Mouse (Mus musculus): ENCODE results near the gene Cd180. TPM values are rescaled to one million over a fixed set of nuclear protein-coding genes. Genes with fewer than 3 reads are reported as not detected.
A peak's percentile ranks its signal among the peaks of the same experiment; 100 is the strongest.
"Not testable (repeated sequence)": the region's sequence is repeated elsewhere in the genome, so short reads cannot be mapped to it uniquely, and the experiment has no call there.

The Cd180 gene
- polyA plus RNA-seq, 1 experiment from 2014 or later: 0.61 TPM

DNA sequence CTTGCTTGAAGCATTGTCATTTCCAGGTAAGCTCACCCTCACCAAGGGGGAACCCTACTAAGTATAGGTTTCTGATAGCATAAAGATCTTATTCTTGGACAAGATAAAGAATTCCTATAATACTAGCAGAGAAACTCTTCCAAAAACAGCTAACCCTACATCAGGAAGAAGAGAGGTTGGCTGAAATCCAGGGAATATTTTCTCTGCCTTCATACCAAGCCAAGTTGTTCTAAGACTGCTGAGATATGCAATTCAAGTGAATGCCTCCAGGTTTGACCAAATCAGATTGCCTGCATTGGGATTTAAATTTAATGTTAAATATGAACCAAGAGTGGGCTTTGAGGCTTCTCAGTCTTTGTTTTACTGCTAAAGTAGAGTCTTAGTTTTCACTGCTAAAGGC lies 32.1 kb downstream of the Cd180 start:
- H3K4me1 ChIP-seq: no peaks in the 10 kb centered on the region
- no peaks in the 10 kb centered on the region for H3K27me3 ChIP-seq
- no peak overlapping the region for H3K9ac ChIP-seq
- H3K36me3 ChIP-seq: no peaks in the 10 kb centered on the region
- no peak overlapping the region for H3K27ac ChIP-seq
- no peak overlapping the region for H3K4me3 ChIP-seq
- H3K9me3 ChIP-seq: no peaks in the 10 kb centered on the region
- ATAC-seq (ENCODE audit: borderline replicate concordance, extremely low read depth, low FRiP score, low TSS enrichment): no peak
- no peak overlapping the region for H3K4me2 ChIP-seq

DNA sequence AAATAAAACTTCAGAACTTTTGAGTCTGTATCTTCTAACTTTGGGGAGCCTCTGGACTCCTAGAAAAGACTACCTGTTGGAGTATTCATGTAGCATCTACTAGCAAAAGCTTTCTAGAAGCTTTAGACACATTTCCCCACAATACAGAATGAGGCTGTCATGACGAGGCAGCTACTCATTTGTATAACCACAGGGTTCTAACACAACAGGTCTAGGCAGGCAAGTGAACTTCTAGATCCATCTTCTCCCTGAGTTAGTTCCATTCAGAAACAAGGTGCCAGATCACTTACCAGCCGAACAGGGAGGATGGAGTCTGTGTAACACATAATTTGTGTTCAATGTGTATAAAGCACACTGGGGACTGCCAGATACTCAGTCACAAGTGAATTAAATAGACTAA lies 32.5 kb downstream of the Cd180 start:
- no peaks in the 10 kb centered on the region for H3K9me3 ChIP-seq
- no peaks in the 10 kb centered on the region for H3K4me1 ChIP-seq
- no peak overlapping the region for H3K27ac ChIP-seq
- no peak overlapping the region for H3K4me2 ChIP-seq
- WGBS: 72% methylated on average over 2 of the region's 2 CpGs
- H3K9ac ChIP-seq: no peak overlapping the region
- no peaks in the 10 kb centered on the region for H3K36me3 ChIP-seq
- no peaks in the 10 kb centered on the region for H3K27me3 ChIP-seq
- no peak overlapping the region for H3K4me3 ChIP-seq
- no peak for ATAC-seq (ENCODE audit: borderline replicate concordance, extremely low read depth, low FRiP score, low TSS enrichment)

DNA sequence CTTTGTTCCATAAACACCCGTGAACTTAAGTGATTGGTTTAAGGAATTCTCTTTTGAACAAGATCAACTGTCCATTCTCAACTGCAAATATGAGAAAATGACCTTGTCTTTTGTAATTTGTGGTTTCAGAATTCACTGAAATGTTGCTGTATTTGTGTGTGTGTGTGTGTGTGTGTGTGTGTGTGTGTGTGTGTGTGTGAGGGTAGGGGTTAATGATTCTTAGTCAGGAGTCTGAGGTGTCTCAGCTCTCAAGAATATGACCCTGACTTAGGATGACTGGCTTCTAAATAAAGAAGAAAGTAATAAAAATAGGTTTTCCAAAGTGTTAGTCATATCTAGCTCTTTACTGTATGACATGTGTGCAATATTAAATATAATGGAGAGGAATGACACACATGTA lies 33.5 kb downstream of the Cd180 start:
- Histone ChIP-seq H3K4me3 (no peak overlapping the region), H3K4me1 (no peaks in the 10 kb centered on the region)
- WGBS: 77% methylated on average over 1 of the region's 1 CpGs

DNA sequence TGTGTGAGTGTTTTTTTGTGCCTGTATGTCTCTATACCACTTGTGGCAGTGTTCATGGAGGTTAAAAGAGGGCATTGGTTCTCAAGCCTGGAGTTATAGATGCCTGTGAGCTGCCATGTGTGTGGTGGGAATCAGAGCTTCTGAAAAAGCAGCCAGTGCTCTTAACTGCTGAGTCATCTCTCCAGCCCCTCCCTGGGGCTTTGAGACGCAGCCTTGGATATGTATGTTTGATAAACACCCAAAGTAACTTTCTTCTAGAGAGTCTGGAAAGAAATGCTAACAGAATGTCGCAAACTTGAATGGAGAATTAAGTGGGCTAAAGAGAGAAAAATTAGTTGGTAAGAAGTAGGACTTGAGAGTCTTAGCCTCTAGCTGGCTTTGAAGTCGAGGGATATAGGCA lies 34.7 kb downstream of the Cd180 start:
- Histone ChIP-seq H3K36me3 (no peaks in the 10 kb centered on the region), H3K4me3 (no peak overlapping the region), H3K9me3 (no peaks in the 10 kb centered on the region), H3K27me3 (no peaks in the 10 kb centered on the region), H3K9ac (no peak overlapping the region), H3K4me1 (no peaks in the 10 kb centered on the region), H3K4me2 (no peak overlapping the region), H3K27ac (no peak overlapping the region)
- no peak for ATAC-seq (ENCODE audit: borderline replicate concordance, extremely low read depth, low FRiP score, low TSS enrichment)
- WGBS: 56% methylated on average over 3 of the region's 3 CpGs

More for the DNA sequence above, 33.5 kb downstream of the Cd180 start:
- no peak for ATAC-seq (ENCODE audit: borderline replicate concordance, extremely low read depth, low FRiP score, low TSS enrichment)
- Histone ChIP-seq H3K36me3 (no peaks in the 10 kb centered on the region), H3K4me2 (no peak overlapping the region), H3K9ac (no peak overlapping the region), H3K27me3 (no peaks in the 10 kb centered on the region), H3K27ac (no peak overlapping the region), H3K9me3 (no peaks in the 10 kb centered on the region)

DNA sequence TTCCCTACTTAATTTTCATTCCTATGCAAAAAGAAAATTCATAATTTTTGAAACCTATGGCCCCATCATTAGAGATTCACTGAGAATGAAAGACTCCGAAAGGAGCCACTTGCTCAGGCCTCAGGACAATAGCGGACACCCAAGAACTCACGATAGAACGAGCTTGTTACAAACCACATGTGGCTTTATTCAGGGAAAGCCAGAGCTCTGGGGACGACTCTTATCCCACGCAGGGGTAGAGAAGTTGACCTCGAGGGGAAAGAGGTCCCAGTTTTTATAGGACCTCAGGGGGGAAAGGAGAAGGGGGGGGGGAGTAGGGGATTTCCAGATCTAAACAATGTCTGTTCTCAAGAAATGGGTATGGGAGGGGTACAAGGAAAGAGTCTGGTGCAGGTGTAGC lies 35.6 kb downstream of the Cd180 start:
- H3K9me3 ChIP-seq; H3K27me3 ChIP-seq; H3K9ac ChIP-seq; ATAC-seq (ENCODE audit: borderline replicate concordance, extremely low read depth, low FRiP score, low TSS enrichment); H3K4me3 ChIP-seq; H3K27ac ChIP-seq; H3K36me3 ChIP-seq; H3K4me1 ChIP-seq; H3K4me2 ChIP-seq: not testable (repeated sequence)
- WGBS: 77% methylated on average over 7 of the region's 7 CpGs

DNA sequence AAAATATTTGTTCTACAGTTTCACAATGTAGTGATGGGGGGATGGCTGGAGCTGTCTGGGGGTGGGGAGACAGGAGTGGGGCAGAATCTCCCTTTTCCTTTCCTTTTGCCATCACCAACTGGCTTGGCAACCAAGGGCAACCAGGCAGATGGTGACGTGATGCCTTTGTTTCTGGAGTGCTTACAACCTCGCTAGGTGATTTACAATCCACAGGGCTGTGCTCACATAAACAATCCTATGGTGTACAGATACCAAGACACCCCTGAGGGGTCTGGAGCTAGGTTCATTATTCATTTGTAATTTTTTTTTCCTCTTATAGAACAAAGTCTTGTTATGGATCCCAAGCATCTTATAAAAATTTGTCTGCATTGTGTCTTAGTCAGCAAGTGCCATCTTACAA lies 39.7 kb downstream of the Cd180 start:
- no peaks in the 10 kb centered on the region for H3K27me3 ChIP-seq
- H3K4me1 ChIP-seq: no peaks in the 10 kb centered on the region
- ATAC-seq (ENCODE audit: borderline replicate concordance, extremely low read depth, low FRiP score, low TSS enrichment): no peak
- peaks cover 37% of the 10 kb centered on the region for H3K36me3 ChIP-seq
- 78% methylated on average over 2 of the region's 2 CpGs for WGBS
- no peak overlapping the region for H3K4me3 ChIP-seq
- H3K27ac ChIP-seq: no peak overlapping the region
- no peaks in the 10 kb centered on the region for H3K9me3 ChIP-seq
- no peak overlapping the region for H3K9ac ChIP-seq
- H3K4me2 ChIP-seq: no peak overlapping the region

DNA sequence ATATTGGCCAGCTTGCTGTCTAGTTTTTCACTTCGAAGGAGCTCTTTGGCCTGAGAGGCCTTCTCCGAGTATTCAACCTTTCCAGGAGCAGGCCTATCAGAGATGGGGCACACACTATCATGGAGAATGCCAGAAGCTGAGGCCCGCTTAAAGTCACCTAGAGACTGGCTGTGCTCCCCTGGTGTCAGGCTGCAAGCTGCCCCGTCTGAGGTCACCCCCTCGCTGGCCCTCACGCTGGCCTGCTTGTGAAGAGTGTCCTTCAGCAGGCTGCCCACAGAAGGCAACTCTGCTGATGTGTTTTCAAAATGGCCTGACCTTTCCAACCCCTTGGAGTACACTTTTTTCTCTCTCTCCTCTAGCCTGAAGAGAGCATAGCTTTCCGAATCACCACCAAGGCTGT lies 44.5 kb downstream of the Cd180 start:
- Histone ChIP-seq H3K27ac (no peak overlapping the region), H3K4me1 (no peaks in the 10 kb centered on the region), H3K9ac (no peak overlapping the region), H3K36me3 (peaks cover 69% of the 10 kb centered on the region), H3K4me3 (no peak overlapping the region), H3K27me3 (no peaks in the 10 kb centered on the region), H3K9me3 (no peaks in the 10 kb centered on the region), H3K4me2 (no peak overlapping the region)
- no peak for ATAC-seq (ENCODE audit: borderline replicate concordance, extremely low read depth, low FRiP score, low TSS enrichment)
- WGBS: 87% methylated on average over 7 of the region's 7 CpGs

DNA sequence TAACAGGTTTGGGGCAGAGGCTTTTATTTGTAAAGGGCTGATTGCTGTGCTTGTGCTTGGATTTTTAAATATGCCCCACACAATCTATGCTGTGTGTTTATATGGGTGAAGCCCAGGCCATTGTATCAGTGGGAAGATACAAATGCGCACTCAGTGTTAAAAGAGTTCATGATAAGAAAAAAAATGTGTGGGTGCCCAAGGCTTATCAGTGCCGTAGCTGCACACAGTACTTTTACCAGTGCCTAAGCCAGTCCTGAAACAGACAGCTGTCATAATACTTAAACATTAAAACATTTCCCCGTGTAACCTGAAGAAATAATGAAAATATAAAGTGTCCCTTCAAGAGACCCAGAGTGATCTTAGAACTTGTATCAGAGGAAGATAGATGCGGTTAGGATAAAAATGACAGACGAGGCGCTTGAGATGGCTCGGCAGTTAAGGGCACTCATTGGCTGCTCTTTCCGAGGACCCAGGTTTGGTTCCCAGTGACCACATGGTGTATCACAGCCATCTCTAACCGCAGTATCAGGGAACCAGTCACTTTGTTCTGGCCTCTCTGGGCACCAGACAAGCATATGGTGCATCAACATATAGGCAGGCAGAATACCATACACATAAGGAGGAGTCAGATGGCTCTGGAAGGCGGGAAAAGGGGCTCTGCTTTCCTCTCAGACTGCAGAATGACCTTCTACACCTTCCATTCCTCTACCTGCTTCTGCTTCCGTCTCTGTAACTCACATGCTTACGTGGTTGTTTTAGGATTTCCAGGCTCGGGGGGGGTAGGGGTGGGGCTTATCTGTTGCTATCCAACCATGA lies 46.6 kb downstream of the Cd180 start:
- no peaks in the 10 kb centered on the region for H3K4me1 ChIP-seq
- peaks cover 63% of the 10 kb centered on the region for H3K36me3 ChIP-seq
- no peak for ATAC-seq (ENCODE audit: borderline replicate concordance, extremely low read depth, low FRiP score, low TSS enrichment)
- H3K27me3 ChIP-seq: no peaks in the 10 kb centered on the region
- no peaks in the 10 kb centered on the region for H3K9me3 ChIP-seq
- no peak overlapping the region for H3K4me3 ChIP-seq
- no peak overlapping the region for H3K27ac ChIP-seq
- 82% methylated on average over 13 of the region's 13 CpGs for WGBS
- H3K4me2 ChIP-seq: no peak overlapping the region
- no peak overlapping the region for H3K9ac ChIP-seq

DNA sequence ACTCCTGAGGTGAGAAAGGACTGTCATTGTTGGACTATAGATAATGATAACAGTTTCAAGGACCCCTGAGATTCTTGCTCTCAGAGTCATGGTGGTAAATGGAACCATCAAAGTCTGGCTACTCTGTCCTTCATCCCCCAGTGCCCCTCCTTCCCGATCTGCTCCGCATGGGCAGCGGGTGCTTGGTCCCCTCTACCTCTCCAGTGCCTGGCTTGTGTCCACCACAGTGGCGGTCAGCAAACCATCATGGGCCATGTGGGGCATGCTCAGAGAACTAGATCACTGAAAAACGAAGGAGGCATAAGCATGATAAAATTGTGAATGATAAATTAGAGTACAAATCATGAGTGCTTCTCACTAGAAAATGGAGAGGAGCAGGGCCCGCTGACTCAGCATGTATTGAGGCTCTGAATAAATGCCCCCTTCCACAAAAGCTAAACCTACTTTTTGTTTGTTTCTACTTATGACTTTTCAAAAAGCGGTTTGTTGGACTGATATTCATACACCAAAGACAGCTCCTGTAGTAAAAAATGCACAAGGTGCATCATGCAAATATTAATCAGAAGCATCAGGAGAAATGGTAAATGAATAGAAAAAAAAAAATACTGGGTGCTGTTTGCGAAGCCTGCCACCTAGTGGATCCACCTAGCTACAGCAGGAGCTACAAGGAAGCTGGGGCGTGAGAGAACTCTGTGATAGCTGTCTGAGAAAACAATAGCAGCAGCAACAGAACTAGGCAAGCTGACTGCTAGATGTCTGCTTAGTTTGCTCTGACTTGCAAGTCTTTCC lies 51.3 kb downstream of the Cd180 start:
- no peak overlapping the region for H3K4me2 ChIP-seq
- no peaks in the 10 kb centered on the region for H3K4me1 ChIP-seq
- H3K36me3 ChIP-seq: peaks cover 39% of the 10 kb centered on the region
- no peak for ATAC-seq (ENCODE audit: borderline replicate concordance, extremely low read depth, low FRiP score, low TSS enrichment)
- WGBS: 69% methylated on average over 9 of the region's 9 CpGs
- H3K27ac ChIP-seq: no peak overlapping the region
- no peaks in the 10 kb centered on the region for H3K27me3 ChIP-seq
- no peak overlapping the region for H3K9ac ChIP-seq
- no peak overlapping the region for H3K4me3 ChIP-seq
- no peaks in the 10 kb centered on the region for H3K9me3 ChIP-seq

DNA sequence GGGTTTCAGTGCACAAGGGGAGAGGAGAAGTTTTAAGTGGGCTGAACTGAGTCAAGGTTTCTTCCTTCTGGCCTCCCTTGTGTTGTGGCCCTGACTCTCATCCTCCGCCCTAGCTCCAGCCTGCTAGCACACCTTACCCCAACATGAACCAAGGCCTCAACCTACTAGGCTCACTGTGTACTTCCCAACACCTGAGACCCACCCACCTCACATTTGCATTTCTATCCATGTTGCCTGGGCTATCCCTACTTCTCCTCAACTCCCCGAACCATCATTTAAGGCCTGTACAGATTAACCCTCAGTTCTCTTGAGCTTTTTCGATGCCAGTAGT lies 51.9 kb downstream of the Cd180 start:
- no peaks in the 10 kb centered on the region for H3K4me1 ChIP-seq
- no peak overlapping the region for H3K27ac ChIP-seq
- no peak overlapping the region for H3K9ac ChIP-seq
- H3K27me3 ChIP-seq: no peaks in the 10 kb centered on the region
- no peaks in the 10 kb centered on the region for H3K9me3 ChIP-seq
- 0 out of 2 replicates have a peak, but pooled peaks have one; percentile 27 for ATAC-seq (ENCODE audit: borderline replicate concordance, extremely low read depth, low FRiP score, low TSS enrichment)
- H3K36me3 ChIP-seq: peaks cover 37% of the 10 kb centered on the region
- H3K4me3 ChIP-seq: no peak overlapping the region
- WGBS: 95% methylated on average over 3 of the region's 3 CpGs
- H3K4me2 ChIP-seq: no peak overlapping the region

DNA sequence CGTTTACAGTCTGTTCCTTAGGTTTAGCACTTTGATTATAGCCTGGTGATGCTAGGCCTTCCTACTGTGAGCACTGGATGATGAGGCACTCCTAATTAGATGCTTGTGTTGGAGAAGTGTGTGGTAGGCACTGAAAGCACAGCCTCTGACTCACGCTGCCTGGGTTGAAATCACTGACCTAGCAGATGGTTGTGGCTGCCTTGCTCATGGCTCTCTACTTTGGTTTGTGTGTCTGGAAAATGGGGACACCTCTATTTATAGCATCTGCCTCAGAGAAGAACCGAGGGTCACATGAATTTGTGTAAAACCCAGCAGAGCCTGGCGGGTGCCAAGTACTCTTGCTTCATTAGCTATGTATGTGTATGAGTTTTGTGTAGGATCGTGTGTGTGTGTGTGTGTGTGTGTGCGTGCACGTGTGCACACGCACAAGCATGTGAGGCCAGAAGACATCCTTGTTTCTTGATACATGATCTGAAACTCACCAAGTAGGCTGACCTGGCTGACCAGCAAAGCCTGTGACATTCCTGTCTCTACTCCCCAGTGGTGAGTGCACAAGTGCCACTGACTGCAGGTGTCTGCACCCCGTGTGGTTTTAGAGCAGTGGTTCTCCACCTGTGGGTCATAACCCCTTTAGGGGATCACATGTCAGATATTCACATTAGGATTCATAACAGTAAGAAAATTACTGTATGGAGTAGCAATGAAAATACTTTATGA lies 52.4 kb downstream of the Cd180 start:
- Histone ChIP-seq H3K36me3 (peaks cover 41% of the 10 kb centered on the region), H3K9me3 (no peaks in the 10 kb centered on the region), H3K4me2 (no peak overlapping the region), H3K4me3 (no peak overlapping the region), H3K4me1 (no peaks in the 10 kb centered on the region), H3K27me3 (no peaks in the 10 kb centered on the region), H3K27ac (no peak overlapping the region), H3K9ac (no peak overlapping the region)
- 86% methylated on average over 9 of the region's 9 CpGs for WGBS
- no peak for ATAC-seq (ENCODE audit: borderline replicate concordance, extremely low read depth, low FRiP score, low TSS enrichment)

Data from lung, embryonic 15.5 days (tissue).